Mouse (Mus musculus) spleen, adult 2 months (tissue): ENCODE results near the gene Mto1.

Source experiments
- CTCF ChIP-seq: fragments of 200-500 bp; IDR thresholded peaks from 2 replicates; pipeline ENCODE4 v1.5.1; 2011; ENCODE audit warnings: mild to moderate bottlenecking, inconsistent platforms; ENCODE audit not compliant: insufficient read depth, insufficient read length, insufficient replicate concordance; ENCODE audit errors: extremely low read depth
- POLR2A ChIP-seq: fragments of 200-500 bp; IDR thresholded peaks from 2 replicates; pipeline ENCODE4 v1.6.1; 2011; ENCODE audit warnings: low read depth, low read length, inconsistent platforms

DNA sequence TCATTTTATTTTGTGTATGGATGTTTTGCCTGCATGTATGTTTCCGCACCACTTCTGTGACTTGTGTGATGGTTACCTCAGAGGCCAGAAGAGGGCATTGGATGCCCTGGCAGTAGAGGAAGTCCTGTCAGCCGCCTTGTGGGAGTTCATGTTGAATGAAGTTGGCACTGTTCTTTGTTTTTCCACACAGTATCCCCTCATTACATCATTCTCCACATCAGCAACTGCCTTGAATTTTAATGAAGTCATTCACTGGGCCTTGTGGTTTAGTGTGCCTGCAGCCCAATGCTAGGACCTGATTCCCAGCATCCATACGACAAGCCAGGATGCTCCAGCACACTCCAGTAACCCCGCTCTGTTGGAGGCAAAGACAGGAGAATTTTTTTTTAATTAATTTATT is 53.3 kb downstream of the Mto1 start:
- TF ChIP-seq CTCF (no peak), POLR2A (no peak)
